Mouse (Mus musculus): Measurements from ENCODE around the gene Rpl24. TPM values are rescaled to one million over a fixed set of nuclear protein-coding genes. Genes with fewer than 3 reads are reported as not detected.
"Not testable (repeated sequence)": the region's sequence is repeated elsewhere in the genome, so short reads cannot be mapped to it uniquely, and the experiment has no call there.

Rpl24 gene
- polyA plus RNA-seq, 1 experiment: 200 TPM

DNA sequence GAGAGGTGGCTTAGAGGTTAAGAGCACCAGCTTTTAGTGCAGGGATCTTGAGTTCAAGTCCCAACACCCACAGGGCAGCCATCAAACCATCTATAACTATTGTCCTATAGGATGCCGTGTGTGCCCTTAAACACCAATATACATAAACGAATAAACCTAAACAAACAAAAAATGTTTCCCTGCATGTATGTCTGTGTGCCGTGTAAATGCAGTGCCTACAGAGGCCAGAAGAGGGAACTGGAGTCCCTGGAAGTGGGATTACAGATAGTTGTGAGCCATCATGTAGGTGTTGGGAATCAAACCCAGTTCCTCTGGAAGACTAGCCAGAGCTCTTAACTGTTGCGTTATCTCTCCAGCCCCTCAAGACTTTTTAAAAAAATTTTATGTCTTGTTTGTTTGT is 25.3 kb upstream of the Rpl24 start:
- Histone ChIP-seq H3K4me3 (ENCODE audit: control insufficient read depth, low read depth, low read length) (no peak overlapping the region), H3K4me1 (ENCODE audit: control insufficient read depth, insufficient read depth, low read length) (no peaks in the 10 kb centered on the region), H3K27me3 (ENCODE audit: control insufficient read depth, insufficient read depth, low read length) (no peaks in the 10 kb centered on the region), H3K36me3 (ENCODE audit: control insufficient read depth, insufficient read depth, low read length) (no peaks in the 10 kb centered on the region), H3K27ac (ENCODE audit: control insufficient read depth, insufficient read depth, low read depth, low read length) (no peak overlapping the region)
- TF ChIP-seq CTCF (IDR thresholded peaks at IDR 0.05; ENCODE audit: control insufficient read depth, insufficient read depth, insufficient replicate concordance, low read depth, low read length) (no peak), POLR2A (IDR thresholded peaks at IDR 0.05; ENCODE audit: control insufficient read depth, low read depth, low read length) (no peak)

DNA sequence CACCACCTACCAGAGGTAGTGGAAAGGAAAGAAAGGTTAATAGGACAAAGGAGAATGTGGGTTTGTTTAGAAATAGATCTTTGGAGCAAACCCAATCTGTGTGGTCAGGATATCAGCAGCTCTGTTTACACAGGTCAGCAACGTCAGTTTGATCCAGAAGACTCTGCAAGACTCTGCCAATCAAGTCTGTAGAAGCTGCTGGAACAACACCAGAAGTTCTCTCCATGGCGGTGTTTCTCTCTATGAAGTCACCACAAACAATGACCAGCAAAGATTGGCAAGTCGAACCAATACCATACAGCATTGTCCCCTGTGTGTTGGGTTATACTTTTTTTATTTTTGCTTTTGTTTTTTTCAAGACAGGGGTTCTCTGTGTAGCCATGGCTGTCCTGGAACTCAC is 18.8 kb upstream of the Rpl24 start:
- no peaks in the 10 kb centered on the region for H3K36me3 ChIP-seq (ENCODE audit: control insufficient read depth, insufficient read depth, low read length)
- no peak overlapping the region for H3K27ac ChIP-seq (ENCODE audit: control insufficient read depth, insufficient read depth, low read depth, low read length)

DNA sequence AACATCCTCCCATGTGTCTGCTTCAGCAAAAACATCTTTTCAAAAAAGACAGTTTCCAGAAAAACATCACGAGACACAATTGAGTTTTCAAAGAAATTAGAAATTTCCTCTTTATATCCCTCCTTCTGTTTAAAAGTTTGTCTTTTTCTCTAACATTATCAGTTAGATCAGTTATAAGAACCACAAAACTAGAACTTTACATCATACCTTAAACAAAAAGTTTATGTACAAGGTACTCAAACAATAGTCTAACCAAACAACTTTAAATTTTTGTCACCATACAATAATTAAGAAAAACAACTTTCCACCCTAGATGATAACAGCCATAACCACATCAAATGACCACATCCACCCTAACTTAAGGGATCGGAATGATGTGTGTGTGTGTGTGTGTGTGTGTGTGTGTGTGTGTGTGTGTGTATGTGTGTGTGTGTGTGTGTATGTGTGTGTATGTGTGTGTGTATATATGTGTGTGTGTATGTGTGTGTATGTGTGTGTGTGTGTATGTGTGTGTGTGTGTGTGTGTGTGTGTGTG is 18.1 kb upstream of the Rpl24 start:
- H3K36me3 ChIP-seq (ENCODE audit: control insufficient read depth, insufficient read depth, low read length); H3K27me3 ChIP-seq (ENCODE audit: control insufficient read depth, insufficient read depth, low read length); H3K4me1 ChIP-seq (ENCODE audit: control insufficient read depth, insufficient read depth, low read length); H3K27ac ChIP-seq (ENCODE audit: control insufficient read depth, insufficient read depth, low read depth, low read length); H3K4me3 ChIP-seq (ENCODE audit: control insufficient read depth, low read depth, low read length): not testable (repeated sequence)

More for the DNA sequence above, 18.8 kb upstream of the Rpl24 start:
- no peaks in the 10 kb centered on the region for H3K4me1 ChIP-seq (ENCODE audit: control insufficient read depth, insufficient read depth, low read length)
- no peaks in the 10 kb centered on the region for H3K27me3 ChIP-seq (ENCODE audit: control insufficient read depth, insufficient read depth, low read length)
- H3K4me3 ChIP-seq (ENCODE audit: control insufficient read depth, low read depth, low read length): no peak overlapping the region
- no peak for TF ChIP-seq POLR2A (IDR thresholded peaks at IDR 0.05; ENCODE audit: control insufficient read depth, low read depth, low read length)
- TF ChIP-seq CTCF (IDR thresholded peaks at IDR 0.05; ENCODE audit: control insufficient read depth, insufficient read depth, insufficient replicate concordance, low read depth, low read length): no peak

- no peaks in the 10 kb centered on the region for H3K27me3 ChIP-seq (ENCODE audit: control insufficient read depth, insufficient read depth, low read length)
- no peaks in the 10 kb centered on the region for H3K4me1 ChIP-seq (ENCODE audit: control insufficient read depth, insufficient read depth, low read length)
- no peak overlapping the region for H3K27ac ChIP-seq (ENCODE audit: control insufficient read depth, insufficient read depth, low read depth, low read length)
- TF ChIP-seq CTCF (IDR thresholded peaks at IDR 0.05; ENCODE audit: control insufficient read depth, insufficient read depth, insufficient replicate concordance, low read depth, low read length): no peak
- TF ChIP-seq POLR2A (IDR thresholded peaks at IDR 0.05; ENCODE audit: control insufficient read depth, low read depth, low read length): no peak
- H3K4me3 ChIP-seq (ENCODE audit: control insufficient read depth, low read depth, low read length): no peak overlapping the region
- H3K36me3 ChIP-seq (ENCODE audit: control insufficient read depth, insufficient read depth, low read length): no peaks in the 10 kb centered on the region
Measured at GRCm38 (mm10) chr16:55948963-55949362, 17.1 kb upstream of the Rpl24 start.

DNA sequence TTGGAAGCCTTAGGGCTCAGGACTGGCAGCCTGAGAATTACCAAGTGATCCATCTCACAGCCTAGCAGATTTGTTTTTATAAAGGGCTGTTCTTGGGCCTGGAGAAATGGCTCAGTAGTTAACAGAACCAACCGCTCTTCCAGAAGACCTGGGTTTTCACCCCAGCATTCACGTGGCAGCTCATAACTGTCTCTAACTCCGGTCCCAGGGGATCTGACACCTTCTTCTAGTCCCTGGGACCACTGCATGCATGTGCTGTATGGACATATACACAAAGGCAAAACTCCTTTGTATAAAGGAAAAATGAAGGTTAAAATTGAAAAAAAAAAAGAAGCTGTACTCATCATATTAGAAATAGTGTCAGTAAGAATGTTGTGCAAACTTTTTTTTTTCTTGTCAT is 15.6 kb upstream of the Rpl24 start:
- TF ChIP-seq CTCF (IDR thresholded peaks at IDR 0.05; ENCODE audit: control insufficient read depth, insufficient read depth, insufficient replicate concordance, low read depth, low read length) (no peak), POLR2A (IDR thresholded peaks at IDR 0.05; ENCODE audit: control insufficient read depth, low read depth, low read length) (no peak)
- no peaks in the 10 kb centered on the region for H3K4me1 ChIP-seq (ENCODE audit: control insufficient read depth, insufficient read depth, low read length)
- H3K36me3 ChIP-seq (ENCODE audit: control insufficient read depth, insufficient read depth, low read length): no peaks in the 10 kb centered on the region
- H3K4me3 ChIP-seq (ENCODE audit: control insufficient read depth, low read depth, low read length): no peak overlapping the region
- H3K27me3 ChIP-seq (ENCODE audit: control insufficient read depth, insufficient read depth, low read length): no peaks in the 10 kb centered on the region
- no peak overlapping the region for H3K27ac ChIP-seq (ENCODE audit: control insufficient read depth, insufficient read depth, low read depth, low read length)

GRCm38 (mm10) chr16:55950946-55951678 is 15.0 kb upstream of the Rpl24 start:
- H3K36me3 ChIP-seq (ENCODE audit: control insufficient read depth, insufficient read depth, low read length): no peaks in the 10 kb centered on the region
- H3K4me1 ChIP-seq (ENCODE audit: control insufficient read depth, insufficient read depth, low read length): no peaks in the 10 kb centered on the region
- TF ChIP-seq POLR2A (IDR thresholded peaks at IDR 0.05; ENCODE audit: control insufficient read depth, low read depth, low read length) (no peak), CTCF (IDR thresholded peaks at IDR 0.05; ENCODE audit: control insufficient read depth, insufficient read depth, insufficient replicate concordance, low read depth, low read length) (peak; percentile 34; the same call in 1 of the 2 replicates)
- H3K4me3 ChIP-seq (ENCODE audit: control insufficient read depth, low read depth, low read length): no peak overlapping the region
- H3K27me3 ChIP-seq (ENCODE audit: control insufficient read depth, insufficient read depth, low read length): no peaks in the 10 kb centered on the region
- H3K27ac ChIP-seq (ENCODE audit: control insufficient read depth, insufficient read depth, low read depth, low read length): no peak overlapping the region

DNA sequence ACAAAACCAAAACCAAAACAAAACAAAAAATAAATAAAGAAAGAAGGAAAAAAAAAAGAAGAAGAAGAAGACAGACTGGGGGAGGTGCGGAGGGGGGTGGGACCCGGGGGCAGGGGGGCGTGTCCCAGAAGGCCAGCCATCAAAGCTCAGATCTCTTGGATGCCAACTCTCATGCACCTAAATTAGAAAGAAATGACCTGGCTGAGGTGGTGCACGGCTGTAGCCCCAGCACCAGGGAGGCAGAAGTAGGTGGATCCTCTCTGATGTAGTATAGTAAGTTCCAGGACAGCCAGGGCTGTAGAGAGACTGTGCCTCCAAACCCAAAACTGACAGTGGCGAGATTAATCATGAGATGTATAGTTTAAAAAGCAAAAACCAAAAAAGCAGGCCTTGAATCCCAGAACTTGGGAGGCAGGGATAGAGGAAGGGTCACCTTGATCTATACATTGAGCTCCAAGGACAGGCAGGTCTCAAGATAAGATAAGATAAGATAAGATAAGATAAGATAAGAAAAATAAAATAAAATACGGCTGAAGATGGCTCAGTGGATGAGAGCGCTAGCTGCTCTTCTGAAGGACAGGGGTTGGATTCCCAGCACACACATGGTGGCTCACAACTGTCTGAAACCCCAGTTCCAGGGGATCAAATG is 14.3 kb upstream of the Rpl24 start:
- H3K4me1 ChIP-seq (ENCODE audit: control insufficient read depth, insufficient read depth, low read length): no peaks in the 10 kb centered on the region
- TF ChIP-seq POLR2A (IDR thresholded peaks at IDR 0.05; ENCODE audit: control insufficient read depth, low read depth, low read length) (no peak), CTCF (IDR thresholded peaks at IDR 0.05; ENCODE audit: control insufficient read depth, insufficient read depth, insufficient replicate concordance, low read depth, low read length) (no peak)
- no peaks in the 10 kb centered on the region for H3K27me3 ChIP-seq (ENCODE audit: control insufficient read depth, insufficient read depth, low read length)
- H3K27ac ChIP-seq (ENCODE audit: control insufficient read depth, insufficient read depth, low read depth, low read length): no peak overlapping the region
- H3K36me3 ChIP-seq (ENCODE audit: control insufficient read depth, insufficient read depth, low read length): no peaks in the 10 kb centered on the region
- no peak overlapping the region for H3K4me3 ChIP-seq (ENCODE audit: control insufficient read depth, low read depth, low read length)
